Mouse (Mus musculus): ENCODE results near the gene Cyp46a1.

Gene Cyp46a1

GRCm38 (mm10) chr12:108396081-108396947, 62.1 kb downstream of the Cyp46a1 start:
- intact Hi-C loops (cut with DNase I) = no loop called here

GRCm38 (mm10) chr12:108398681-108399080, 64.5 kb downstream of the Cyp46a1 start:
- intact Hi-C loops (cut with DNase I) = no loop called here

GRCm38 (mm10) chr12:108399191-108399590, 65.0 kb downstream of the Cyp46a1 start:
- intact Hi-C loops (cut with DNase I) = no loop called here

GRCm38 (mm10) chr12:108400951-108401350, 66.8 kb downstream of the Cyp46a1 start:
- intact Hi-C loops (cut with DNase I) = no loop called here

- intact Hi-C loops (cut with DNase I) = no loop called here
Observed at GRCm38 (mm10) chr12:108403957-108404356, 69.8 kb downstream of the Cyp46a1 start.

- intact Hi-C loops (cut with DNase I) = no loop called here
Observed at GRCm38 (mm10) chr12:108409100-108409499, 74.9 kb downstream of the Cyp46a1 start.

- intact Hi-C loops (cut with DNase I) = no loop called here
Observed at GRCm38 (mm10) chr12:108410416-108411208, 76.4 kb downstream of the Cyp46a1 start.

Measured in adrenal gland (tissue).